Mouse (Mus musculus): ENCODE measurements around the gene Rflnb. TPM values are rescaled to one million over a fixed set of nuclear protein-coding genes. Genes with fewer than 3 reads are reported as not detected.
A peak's percentile ranks its signal among the peaks of the same experiment; 100 is the strongest.

The Rflnb gene
- polyA plus RNA-seq, 1 experiment from 2014 or later = 46.0 TPM

DNA sequence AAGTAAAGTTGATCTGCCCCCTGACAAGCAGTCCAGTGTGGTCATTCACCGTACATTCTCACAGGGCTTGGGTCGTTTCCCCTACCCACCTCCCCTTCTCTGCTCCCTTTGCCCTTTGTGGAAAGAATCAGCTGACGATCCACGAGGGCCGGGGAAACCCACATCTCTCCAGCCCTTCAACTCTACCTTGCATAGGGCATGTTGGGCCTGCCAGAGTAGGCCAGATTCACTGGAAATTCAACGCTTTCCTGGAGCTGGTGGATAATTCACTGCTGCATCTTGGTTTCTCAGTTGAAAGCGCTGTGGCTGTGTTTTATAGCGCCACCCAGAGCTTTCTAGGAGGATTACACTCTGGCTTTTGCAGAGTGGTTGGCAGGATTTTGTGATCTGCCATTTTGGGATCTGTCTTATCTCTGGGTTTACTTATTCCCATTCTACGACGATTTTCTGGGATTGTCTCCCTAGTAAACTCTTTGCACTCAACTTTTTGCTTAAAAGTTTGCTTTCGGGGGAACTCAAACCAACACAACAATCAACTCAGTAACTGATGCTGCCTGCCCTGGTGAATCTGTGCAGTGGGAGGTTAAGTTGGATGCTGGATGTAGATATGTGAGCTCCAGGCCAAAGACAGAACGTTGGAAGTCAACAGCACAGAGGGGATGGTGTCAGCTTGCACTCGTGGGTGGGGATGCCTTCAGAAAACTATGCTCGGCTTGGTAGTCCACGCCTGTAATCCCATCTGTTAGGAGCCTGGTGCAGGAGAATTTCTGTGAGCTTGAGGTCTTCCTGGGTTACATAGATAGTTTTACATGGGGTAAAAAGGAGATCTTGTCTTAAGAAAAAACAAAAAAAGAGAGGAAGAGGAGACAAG is 36.4 kb downstream of the Rflnb start:
- ATAC-seq (ENCODE audit: low FRiP score, low TSS enrichment) (no peak), DNase-seq (ENCODE audit: low spot score) (no peak)
- WGBS = 70% methylated on average over 15 of the region's 15 CpGs
- H3K27ac ChIP-seq (replicated peaks) = no peak overlapping the region
- no peaks in the 10 kb centered on the region for H3K4me1 ChIP-seq (replicated peaks; ENCODE audit: control insufficient read depth, insufficient read depth)
- TF ChIP-seq CTCF (IDR thresholded peaks at IDR 0.05; ENCODE audit: low read depth) = peak; percentile 42; the same call in 1 of the 2 replicates
- TF ChIP-seq EP300 (optimal IDR thresholded peaks at IDR 0.05) = no peak
- H3K27me3 ChIP-seq (ENCODE audit: control insufficient read depth, insufficient read depth, low read length) = no peaks in the 10 kb centered on the region
- H3K9me3 ChIP-seq (ENCODE audit: control insufficient read depth, low read length) = no peaks in the 10 kb centered on the region
- no peak overlapping the region for H3K9ac ChIP-seq (ENCODE audit: low read length)
- H3K36me3 ChIP-seq (ENCODE audit: control insufficient read depth, insufficient read depth, low read length) = no peaks in the 10 kb centered on the region
- H3K4me2 ChIP-seq (replicated peaks; ENCODE audit: low read depth) = no peak overlapping the region
- H3K4me3 ChIP-seq (ENCODE audit: low read depth, low read length) = no peak overlapping the region

DNA sequence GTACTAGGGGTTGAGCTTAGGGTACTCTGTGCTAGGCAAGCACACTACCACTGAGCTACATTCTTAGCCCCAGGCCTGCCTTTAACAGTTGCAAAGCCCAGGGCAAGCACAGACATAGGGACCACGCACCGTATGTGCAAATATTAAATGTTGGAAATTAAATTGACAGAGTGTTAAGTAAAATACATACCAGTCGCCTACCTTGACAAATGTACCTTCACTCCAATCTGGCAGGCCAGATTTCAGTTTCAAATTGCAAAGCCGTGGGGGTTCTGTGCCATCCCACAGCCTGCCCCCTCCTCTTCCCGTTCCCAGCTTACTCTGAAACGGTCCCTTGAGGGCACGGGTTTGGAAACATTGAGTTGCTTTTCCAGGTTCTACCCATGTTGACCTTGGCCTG is 41.6 kb downstream of the Rflnb start:
- H3K4me2 ChIP-seq (replicated peaks; ENCODE audit: low read depth) = no peak overlapping the region
- H3K9ac ChIP-seq (ENCODE audit: low read length) = no peak overlapping the region
- no peak overlapping the region for H3K4me3 ChIP-seq (ENCODE audit: low read depth, low read length)
- no peak overlapping the region for H3K27ac ChIP-seq (replicated peaks)
- DNase-seq (ENCODE audit: low spot score) (no peak), ATAC-seq (ENCODE audit: low FRiP score, low TSS enrichment) (no peak)
- no peak for TF ChIP-seq EP300 (optimal IDR thresholded peaks at IDR 0.05)
- TF ChIP-seq CTCF (IDR thresholded peaks at IDR 0.05; ENCODE audit: low read depth) = no peak
- no peaks in the 10 kb centered on the region for H3K27me3 ChIP-seq (ENCODE audit: control insufficient read depth, insufficient read depth, low read length)
- H3K36me3 ChIP-seq (ENCODE audit: control insufficient read depth, insufficient read depth, low read length) = no peaks in the 10 kb centered on the region
- WGBS = 59% methylated on average over 7 of the region's 7 CpGs
- H3K9me3 ChIP-seq (ENCODE audit: control insufficient read depth, low read length) = no peaks in the 10 kb centered on the region
- no peaks in the 10 kb centered on the region for H3K4me1 ChIP-seq (replicated peaks; ENCODE audit: control insufficient read depth, insufficient read depth)

DNA sequence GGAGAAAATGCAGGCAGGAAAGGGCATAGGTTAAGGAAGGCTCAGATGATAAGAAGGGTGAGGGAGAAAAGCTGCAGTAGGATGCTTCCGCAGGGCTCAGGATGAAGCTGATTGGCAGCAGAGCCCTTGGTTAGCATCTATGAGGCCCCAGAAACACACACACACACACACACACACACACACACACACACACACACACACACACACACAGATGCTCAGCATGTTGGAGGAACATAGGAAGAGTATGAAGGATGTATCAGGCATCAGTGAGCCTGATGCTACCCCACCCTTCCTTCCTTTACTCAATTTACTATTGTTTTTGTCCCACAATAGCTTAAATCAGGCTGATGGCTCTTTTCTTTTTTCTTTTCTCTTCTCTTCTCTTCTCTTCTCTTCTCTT is 43.0 kb downstream of the Rflnb start:
- DNase-seq (ENCODE audit: low spot score) = no peak
- H3K4me3 ChIP-seq (ENCODE audit: low read depth, low read length) = no peak overlapping the region
- no peaks in the 10 kb centered on the region for H3K9me3 ChIP-seq (ENCODE audit: control insufficient read depth, low read length)
- no peaks in the 10 kb centered on the region for H3K27me3 ChIP-seq (ENCODE audit: control insufficient read depth, insufficient read depth, low read length)
- no peaks in the 10 kb centered on the region for H3K4me1 ChIP-seq (replicated peaks; ENCODE audit: control insufficient read depth, insufficient read depth)
- no peak overlapping the region for H3K27ac ChIP-seq (replicated peaks)
- H3K4me2 ChIP-seq (replicated peaks; ENCODE audit: low read depth) = no peak overlapping the region
- no peak for TF ChIP-seq CTCF (IDR thresholded peaks at IDR 0.05; ENCODE audit: low read depth)
- no peak for TF ChIP-seq EP300 (optimal IDR thresholded peaks at IDR 0.05)
- no peaks in the 10 kb centered on the region for H3K36me3 ChIP-seq (ENCODE audit: control insufficient read depth, insufficient read depth, low read length)
- H3K9ac ChIP-seq (ENCODE audit: low read length) = no peak overlapping the region
- 72% methylated on average over 1 of the region's 1 CpGs for WGBS
- no peak for ATAC-seq (ENCODE audit: low FRiP score, low TSS enrichment)

DNA sequence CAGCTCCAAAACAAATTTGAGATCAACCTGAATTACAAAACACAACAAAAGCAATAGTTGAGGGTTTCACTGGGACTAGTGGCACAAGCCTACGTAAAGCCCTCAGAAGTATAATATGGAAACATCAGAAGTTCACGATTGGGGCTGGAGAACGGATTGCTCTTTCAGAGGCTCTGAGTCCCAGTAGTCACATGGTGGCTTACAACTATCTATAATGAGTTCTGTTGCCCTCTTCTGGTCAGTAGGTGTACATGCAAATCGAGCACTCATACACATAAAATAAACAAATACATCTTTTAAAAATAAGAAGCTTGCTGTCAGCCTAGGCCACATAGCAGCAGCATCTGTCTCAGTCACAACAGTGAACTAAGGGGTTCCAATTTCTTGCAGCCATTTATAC is 44.4 kb downstream of the Rflnb start:
- H3K9me3 ChIP-seq (ENCODE audit: control insufficient read depth, low read length) = no peaks in the 10 kb centered on the region
- H3K4me2 ChIP-seq (replicated peaks; ENCODE audit: low read depth) = no peak overlapping the region
- H3K9ac ChIP-seq (ENCODE audit: low read length) = no peak overlapping the region
- ATAC-seq (ENCODE audit: low FRiP score, low TSS enrichment) = no peak
- H3K36me3 ChIP-seq (ENCODE audit: control insufficient read depth, insufficient read depth, low read length) = no peaks in the 10 kb centered on the region
- no peaks in the 10 kb centered on the region for H3K4me1 ChIP-seq (replicated peaks; ENCODE audit: control insufficient read depth, insufficient read depth)
- H3K4me3 ChIP-seq (ENCODE audit: low read depth, low read length) = no peak overlapping the region
- no peak overlapping the region for H3K27ac ChIP-seq (replicated peaks)
- TF ChIP-seq CTCF (IDR thresholded peaks at IDR 0.05; ENCODE audit: low read depth) = peak; percentile 49
- no peak for TF ChIP-seq EP300 (optimal IDR thresholded peaks at IDR 0.05)
- WGBS = 83% methylated on average over 4 of the region's 4 CpGs
- no peak for DNase-seq (ENCODE audit: low spot score)
- no peaks in the 10 kb centered on the region for H3K27me3 ChIP-seq (ENCODE audit: control insufficient read depth, insufficient read depth, low read length)

DNA sequence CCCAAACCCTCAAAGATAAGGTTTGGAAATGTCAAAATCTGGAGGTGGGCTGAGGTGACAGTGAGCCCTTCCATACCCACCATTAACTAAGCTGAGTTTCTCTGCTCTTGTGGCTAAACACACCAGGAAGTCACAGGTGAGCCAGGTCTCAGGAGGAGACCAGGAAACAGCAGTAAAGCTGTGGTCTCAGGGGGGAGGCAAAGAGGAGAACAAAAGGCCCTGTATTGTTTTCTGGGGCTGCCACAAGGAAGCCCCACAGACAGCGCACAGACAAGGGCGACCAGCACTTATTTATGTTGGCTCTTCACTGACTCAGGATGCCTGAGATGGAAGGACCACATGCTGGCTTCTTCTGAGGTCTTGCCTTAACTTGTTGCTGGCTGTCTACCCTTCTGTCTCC is 47.2 kb downstream of the Rflnb start:
- no peak overlapping the region for H3K27ac ChIP-seq (replicated peaks)
- 49% methylated on average over 2 of the region's 2 CpGs for WGBS
- H3K9ac ChIP-seq (ENCODE audit: low read length) = no peak overlapping the region
- H3K9me3 ChIP-seq (ENCODE audit: control insufficient read depth, low read length) = no peaks in the 10 kb centered on the region
- H3K27me3 ChIP-seq (ENCODE audit: control insufficient read depth, insufficient read depth, low read length) = no peaks in the 10 kb centered on the region
- TF ChIP-seq EP300 (optimal IDR thresholded peaks at IDR 0.05) = no peak
- no peak for TF ChIP-seq CTCF (IDR thresholded peaks at IDR 0.05; ENCODE audit: low read depth)
- H3K4me3 ChIP-seq (ENCODE audit: low read depth, low read length) = no peak overlapping the region
- H3K4me2 ChIP-seq (replicated peaks; ENCODE audit: low read depth) = no peak overlapping the region
- no peak for ATAC-seq (ENCODE audit: low FRiP score, low TSS enrichment)
- no peaks in the 10 kb centered on the region for H3K4me1 ChIP-seq (replicated peaks; ENCODE audit: control insufficient read depth, insufficient read depth)
- no peak for DNase-seq (ENCODE audit: low spot score)
- H3K36me3 ChIP-seq (ENCODE audit: control insufficient read depth, insufficient read depth, low read length) = no peaks in the 10 kb centered on the region

DNA sequence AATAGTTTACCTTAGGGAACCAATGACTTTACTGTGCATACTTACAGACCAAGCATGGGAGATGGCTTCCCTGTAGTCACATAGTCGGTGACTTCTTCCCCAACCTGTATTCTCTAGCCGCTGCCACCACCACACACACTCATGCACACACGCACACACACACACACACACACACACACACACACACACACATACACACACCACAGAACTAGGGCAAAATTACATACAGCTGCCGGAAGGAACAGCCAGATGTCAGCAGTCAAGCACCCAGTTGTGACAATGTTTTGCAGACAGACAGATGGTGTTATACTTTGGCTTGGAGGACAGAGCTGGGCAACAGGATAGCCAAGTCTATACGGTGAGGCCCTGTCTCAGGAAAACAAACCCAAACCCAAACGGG is 49.5 kb downstream of the Rflnb start:
- Histone ChIP-seq H3K9me3 (ENCODE audit: control insufficient read depth, low read length) (no peaks in the 10 kb centered on the region), H3K27ac (replicated peaks) (no peak overlapping the region), H3K4me2 (replicated peaks; ENCODE audit: low read depth) (no peak overlapping the region), H3K36me3 (ENCODE audit: control insufficient read depth, insufficient read depth, low read length) (no peaks in the 10 kb centered on the region), H3K9ac (ENCODE audit: low read length) (no peak overlapping the region), H3K4me3 (ENCODE audit: low read depth, low read length) (no peak overlapping the region), H3K27me3 (ENCODE audit: control insufficient read depth, insufficient read depth, low read length) (no peaks in the 10 kb centered on the region), H3K4me1 (replicated peaks; ENCODE audit: control insufficient read depth, insufficient read depth) (no peaks in the 10 kb centered on the region)
- DNase-seq (ENCODE audit: low spot score) = no peak
- ATAC-seq (ENCODE audit: low FRiP score, low TSS enrichment) = no peak
- 53% methylated on average over 6 of the region's 6 CpGs for WGBS
- TF ChIP-seq CTCF (IDR thresholded peaks at IDR 0.05; ENCODE audit: low read depth) = no peak
- no peak for TF ChIP-seq EP300 (optimal IDR thresholded peaks at IDR 0.05)
